Mouse (Mus musculus): ENCODE measurements around the gene Arpc5.

GRCm38 (mm10) chr1:152824206-152824605 lies 57.9 kb downstream of the Arpc5 start:
- TF ChIP-seq CTCF (IDR thresholded peaks at IDR 0.05; ENCODE audit: low read depth) (no peak), EP300 (IDR thresholded peaks at IDR 0.05; ENCODE audit: low read depth) (no peak)

Data from liver, embryonic 14.5 days (tissue).